Mouse (Mus musculus) brain, embryonic 18.5 days (tissue): ENCODE measurements around the gene Brix1.

ENCODE experiments used
- DNase-seq: peaks from one replicate; pipeline ENCODE4 v3.0.0-alpha.2; 2012; ENCODE audit warnings: low read depth, low spot score

Gene Brix1

DNA sequence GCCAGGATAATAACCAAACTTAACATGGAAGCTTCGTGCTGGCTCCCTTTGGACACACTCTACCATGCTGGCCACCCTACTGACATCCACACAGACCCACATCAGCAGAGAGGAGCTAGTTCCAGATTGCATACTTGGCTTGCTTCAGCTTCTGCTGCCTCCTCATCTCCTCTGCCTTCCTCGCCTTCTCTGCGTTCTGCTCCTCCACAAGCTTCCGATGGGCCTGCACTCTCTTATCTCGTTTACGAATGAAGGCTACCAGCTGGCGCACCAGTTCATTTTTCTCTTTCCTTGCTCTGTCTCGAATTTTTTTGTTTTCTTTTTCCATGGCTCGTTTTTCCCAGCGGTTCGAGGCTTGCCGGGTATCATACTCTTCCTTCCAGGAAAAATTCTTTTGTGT, 24.8 kb downstream of the Brix1 start:
- no peak for DNase-seq

DNA sequence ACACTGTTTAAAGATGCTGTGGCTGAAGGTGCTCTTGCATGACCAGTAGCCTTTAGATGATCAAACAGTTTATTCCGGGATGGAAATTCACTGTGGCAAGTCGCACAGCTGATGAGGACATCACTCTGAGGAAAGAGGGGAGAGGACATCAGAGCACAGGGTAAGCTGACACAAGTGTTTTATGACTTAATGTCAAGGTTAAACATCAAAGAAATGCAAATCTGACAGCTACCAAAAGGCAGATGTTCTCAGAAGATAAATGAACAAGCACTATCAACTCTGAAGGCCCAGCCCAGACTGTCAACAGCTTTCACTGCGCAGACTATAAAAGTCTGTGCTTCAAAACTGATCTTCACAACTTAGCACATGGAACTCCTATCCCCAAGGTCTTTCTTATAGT, 38.6 kb downstream of the Brix1 start:
- no peak for DNase-seq

DNA sequence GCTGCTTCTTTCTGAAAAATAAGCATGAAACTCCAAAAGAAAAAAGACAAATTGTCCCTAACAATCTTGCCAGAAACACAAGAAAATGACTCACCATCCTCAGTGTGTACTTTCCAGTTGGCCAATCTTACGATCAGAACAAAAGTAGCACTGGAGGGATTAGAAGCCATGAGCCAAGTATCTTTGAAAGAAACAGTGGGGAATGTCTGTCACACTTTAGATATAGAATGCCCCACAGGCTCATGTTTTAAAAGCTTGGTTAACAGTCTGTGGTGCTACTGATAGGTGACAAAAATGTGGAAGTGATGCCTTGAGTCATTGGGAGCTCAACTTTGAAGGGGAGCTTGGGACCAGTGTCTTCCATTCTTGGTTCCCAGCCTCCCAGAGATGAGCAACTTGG, 43.5 kb downstream of the Brix1 start:
- DNase-seq: no peak

DNA sequence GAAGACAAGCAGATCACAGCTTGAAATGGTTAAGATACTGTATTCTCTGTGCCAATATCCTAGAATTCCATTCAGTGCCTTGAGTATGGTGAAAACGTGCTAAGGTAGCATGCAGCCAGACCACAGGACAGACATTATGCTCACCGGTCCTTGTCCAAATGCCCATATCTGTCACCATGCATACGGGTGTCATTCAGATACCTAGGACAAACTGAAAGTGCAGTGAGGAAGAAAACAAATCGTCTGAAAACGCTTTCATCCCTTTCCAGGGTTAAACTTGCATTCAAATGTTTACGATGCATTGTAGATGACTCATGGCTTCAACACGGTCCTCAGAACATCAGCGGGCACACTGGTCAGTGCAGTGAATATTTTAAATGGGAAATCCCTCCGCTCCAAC, 44.3 kb downstream of the Brix1 start:
- DNase-seq: no peak

DNA sequence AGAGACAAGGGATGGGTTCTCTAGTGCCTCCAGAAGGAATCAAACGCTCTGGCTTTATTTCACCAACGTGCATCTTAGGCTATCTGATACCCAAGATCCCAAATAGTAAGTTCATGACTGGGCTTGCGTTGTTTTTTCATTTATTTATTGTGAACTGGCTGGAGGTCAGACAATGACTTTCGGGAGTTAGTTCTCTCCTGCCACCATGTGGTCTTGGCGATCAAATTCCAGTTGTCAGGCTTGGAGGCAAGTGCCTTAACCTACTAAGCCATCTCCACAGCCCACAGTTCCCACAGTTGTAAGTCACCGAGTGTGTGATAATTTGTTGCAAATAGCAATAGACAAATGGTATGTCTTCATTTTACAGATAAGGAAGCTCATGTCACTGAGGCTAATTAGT, 45.8 kb downstream of the Brix1 start:
- no peak for DNase-seq

DNA sequence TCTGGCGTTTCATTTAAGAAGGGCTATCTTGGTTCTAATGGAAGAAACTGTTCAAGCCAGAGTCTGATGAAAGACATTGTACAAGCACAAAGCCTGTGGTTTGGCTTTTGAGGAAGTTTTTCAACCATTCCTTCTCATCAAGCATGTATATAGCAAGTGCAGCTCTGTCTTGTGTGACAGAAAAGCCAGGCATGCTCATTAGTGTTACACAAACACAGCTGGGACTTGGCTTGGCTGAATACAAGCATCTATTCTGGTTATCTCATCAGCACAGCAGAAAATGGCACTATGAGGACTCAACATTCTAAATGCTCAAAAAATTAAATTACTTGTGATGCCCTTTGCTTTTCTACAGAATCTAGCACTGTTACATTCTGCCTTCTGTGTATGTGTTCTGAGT, 48.9 kb downstream of the Brix1 start:
- DNase-seq: no peak

DNA sequence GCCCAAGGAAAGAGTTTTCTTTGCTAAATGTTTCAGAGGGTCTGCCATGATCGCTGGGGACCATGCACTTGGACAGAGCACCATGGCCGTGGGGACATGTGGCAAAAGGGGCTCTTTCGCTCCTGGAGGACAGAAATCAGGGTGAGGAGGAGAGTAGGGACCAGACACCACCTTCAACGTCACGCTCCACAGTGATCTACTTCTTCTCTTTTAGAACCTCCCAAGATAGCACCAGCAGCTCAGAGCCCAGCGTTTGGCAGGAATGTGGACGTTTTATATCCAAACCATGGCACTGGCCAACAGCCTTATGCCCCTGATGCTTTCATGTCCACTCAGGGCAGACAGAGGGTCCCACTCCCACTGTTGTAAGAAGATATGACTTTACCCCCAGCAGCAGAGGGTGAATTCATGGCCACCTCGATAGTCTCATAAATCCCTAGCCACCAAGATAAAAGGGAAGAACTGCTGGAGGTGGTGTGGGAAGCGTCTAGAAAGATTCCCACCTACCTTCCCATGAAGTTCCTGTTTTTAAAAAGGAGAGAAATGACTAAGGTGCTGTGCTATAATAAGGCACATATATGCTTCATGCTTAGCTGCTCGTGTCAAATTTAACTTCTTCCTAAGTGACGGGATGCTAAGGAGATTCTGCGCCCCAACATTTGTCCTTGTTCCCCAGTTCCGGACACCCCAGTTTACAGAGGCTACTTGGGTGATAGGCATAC, 59.0 kb downstream of the Brix1 start:
- DNase-seq: no peak

DNA sequence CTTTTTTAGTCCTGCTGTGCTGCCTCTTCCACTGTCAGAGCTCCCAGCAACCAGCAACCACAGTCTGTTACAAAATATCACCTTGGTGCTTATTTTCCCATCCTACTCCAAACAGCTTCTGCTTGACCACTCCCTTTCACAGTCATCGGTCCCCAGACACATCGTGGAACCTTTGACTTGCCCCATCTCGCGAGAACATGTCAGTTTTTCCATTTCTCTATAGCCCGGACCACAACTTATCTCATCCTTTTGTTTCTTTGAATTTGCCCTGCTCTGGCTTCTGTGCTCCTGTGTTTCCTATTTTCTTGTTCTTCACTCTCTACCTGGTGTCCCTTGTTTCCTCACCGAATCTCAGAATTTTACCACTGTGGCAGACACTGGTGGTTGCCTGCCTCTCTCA, 59.6 kb downstream of the Brix1 start:
- no peak for DNase-seq
